Mouse (Mus musculus): ENCODE data around the gene Tekt5.

Tekt5 gene

GRCm38 (mm10) chr16:10377286-10377685 is 18.0 kb downstream of the Tekt5 start:
- no peak for DNase-seq

GRCm38 (mm10) chr16:10374254-10375011 is 20.9 kb downstream of the Tekt5 start:
- peak; percentile 41 for DNase-seq

GRCm38 (mm10) chr16:10372372-10372771 is 22.9 kb downstream of the Tekt5 start:
- DNase-seq: no peak

GRCm38 (mm10) chr16:10369996-10370395 is 25.3 kb downstream of the Tekt5 start:
- no peak for DNase-seq

- no peak for DNase-seq
Measured at GRCm38 (mm10) chr16:10369468-10369934, 25.8 kb downstream of the Tekt5 start.

GRCm38 (mm10) chr16:10366240-10367217 is 28.8 kb downstream of the Tekt5 start:
- DNase-seq: peak; percentile 30

- DNase-seq: no peak
Measured at GRCm38 (mm10) chr16:10365796-10366195, 29.5 kb downstream of the Tekt5 start.

GRCm38 (mm10) chr16:10363061-10363460 is 32.2 kb downstream of the Tekt5 start:
- no peak for DNase-seq

- DNase-seq: no peak
Measured at GRCm38 (mm10) chr16:10359241-10359640, 36.0 kb downstream of the Tekt5 start.

- DNase-seq: no peak
Measured at GRCm38 (mm10) chr16:10358010-10358934, 37.0 kb downstream of the Tekt5 start.

- DNase-seq: peak; percentile 58
Measured at GRCm38 (mm10) chr16:10355004-10355403, 40.3 kb downstream of the Tekt5 start.

GRCm38 (mm10) chr16:10351050-10351636 is 44.1 kb downstream of the Tekt5 start:
- DNase-seq: no peak

- no peak for DNase-seq
Measured at GRCm38 (mm10) chr16:10349876-10350275, 45.4 kb downstream of the Tekt5 start.

- DNase-seq: no peak
Measured at GRCm38 (mm10) chr16:10349436-10349835, 45.9 kb downstream of the Tekt5 start.

GRCm38 (mm10) chr16:10347551-10347950 is 47.7 kb downstream of the Tekt5 start:
- DNase-seq: no peak

GRCm38 (mm10) chr16:10341110-10341509 is 54.2 kb downstream of the Tekt5 start:
- no peak for DNase-seq

- no peak for DNase-seq
Measured at GRCm38 (mm10) chr16:10339930-10340329, 55.4 kb downstream of the Tekt5 start.

GRCm38 (mm10) chr16:10338601-10339000 is 56.7 kb downstream of the Tekt5 start:
- no peak for DNase-seq

- DNase-seq: no peak
Measured at GRCm38 (mm10) chr16:10337422-10338197, 57.7 kb downstream of the Tekt5 start.

- no peak for DNase-seq
Measured at GRCm38 (mm10) chr16:10336454-10337421, 58.6 kb downstream of the Tekt5 start.
